Mouse (Mus musculus) layer of hippocampus, adult 8-10 months (tissue): ENCODE data around the gene Olfr370. TPM values are rescaled to one million over a fixed set of nuclear protein-coding genes. Genes with fewer than 3 reads are reported as not detected.

Experiments used
- total RNA-seq, 4 experiments: library from RNA; stranded (reverse); gene quantifications; 2 replicates each; pipeline ENCODE4 v1.2.4; 2022

Gene Olfr370
- total RNA-seq, 4 experiments from 2014 or later: not detected

Other genes starting within 250 kb of the Olfr370 start
- under 1 TPM in 1 of 4 experiments, not detected in 3; 0.20 TPM for gene Ucp1, start 245.4 kb upstream of the Olfr370 start, total RNA-seq
- gene Elmod2, start 203.3 kb upstream of the Olfr370 start, total RNA-seq: 10 to 100 TPM; 12.7 to 18.0 (median 14.0) TPM
- not detected for gene Mgat4d, start 187.3 kb upstream of the Olfr370 start, total RNA-seq
- gene Clgn, start 145.9 kb upstream of the Olfr370 start, total RNA-seq: 1 to 10 TPM; 8.5 to 10.0 (median 9.0) TPM
- 100 to 1,000 TPM; 206 TPM for gene Scoc, start 77.4 kb upstream of the Olfr370 start, total RNA-seq
- gene Ndufb7, start 30.9 kb downstream of the Olfr370 start, total RNA-seq: 100 to 1,000 TPM in 3 of 4 experiments, 10 to 100 TPM in 1; 97.6 to 159 (median 131) TPM
- gene Tecr, start 72.2 kb downstream of the Olfr370 start, total RNA-seq: 100 to 1,000 TPM; 568 to 585 (median 584) TPM
- 10 to 100 TPM; 30.9 to 52.4 (median 41.9) TPM for gene Dnajb1, start 72.4 kb downstream of the Olfr370 start, total RNA-seq
- gene Gipc1, start 116.9 kb downstream of the Olfr370 start, total RNA-seq: 10 to 100 TPM; 47.3 to 56.1 (median 52.2) TPM
- gene Ptger1, start 130.9 kb downstream of the Olfr370 start, total RNA-seq: 1 to 10 TPM in 2 of 4 experiments, under 1 TPM in 2; 0.74 to 1.3 (median 1.1) TPM
- 10 to 100 TPM; 55.0 to 58.9 (median 56.5) TPM for gene Pkn1, start 163.4 kb downstream of the Olfr370 start, total RNA-seq
- gene Ddx39, start 179.4 kb downstream of the Olfr370 start, total RNA-seq: 10 to 100 TPM; 17.4 to 19.4 (median 19.0) TPM
- 10 to 100 TPM in 3 of 4 experiments, 1 to 10 TPM in 1; 9.9 to 13.4 (median 10.4) TPM for gene Adgre5, start 205.5 kb downstream of the Olfr370 start, total RNA-seq